Mouse (Mus musculus): ENCODE measurements around the gene Bcl10. TPM values are rescaled to one million over a fixed set of nuclear protein-coding genes. Genes with fewer than 3 reads are reported as not detected.
A peak's percentile ranks its signal among the peaks of the same experiment; 100 is the strongest.
"Not testable (repeated sequence)": the region's sequence is repeated elsewhere in the genome, so short reads cannot be mapped to it uniquely, and the experiment has no call there.

Bcl10 gene
- polyA plus RNA-seq (2011; ENCODE audit: insufficient read depth, insufficient read length, low replicate concordance, missing spikeins), result 8.8 and 14.2 TPM in 2 replicates

DNA sequence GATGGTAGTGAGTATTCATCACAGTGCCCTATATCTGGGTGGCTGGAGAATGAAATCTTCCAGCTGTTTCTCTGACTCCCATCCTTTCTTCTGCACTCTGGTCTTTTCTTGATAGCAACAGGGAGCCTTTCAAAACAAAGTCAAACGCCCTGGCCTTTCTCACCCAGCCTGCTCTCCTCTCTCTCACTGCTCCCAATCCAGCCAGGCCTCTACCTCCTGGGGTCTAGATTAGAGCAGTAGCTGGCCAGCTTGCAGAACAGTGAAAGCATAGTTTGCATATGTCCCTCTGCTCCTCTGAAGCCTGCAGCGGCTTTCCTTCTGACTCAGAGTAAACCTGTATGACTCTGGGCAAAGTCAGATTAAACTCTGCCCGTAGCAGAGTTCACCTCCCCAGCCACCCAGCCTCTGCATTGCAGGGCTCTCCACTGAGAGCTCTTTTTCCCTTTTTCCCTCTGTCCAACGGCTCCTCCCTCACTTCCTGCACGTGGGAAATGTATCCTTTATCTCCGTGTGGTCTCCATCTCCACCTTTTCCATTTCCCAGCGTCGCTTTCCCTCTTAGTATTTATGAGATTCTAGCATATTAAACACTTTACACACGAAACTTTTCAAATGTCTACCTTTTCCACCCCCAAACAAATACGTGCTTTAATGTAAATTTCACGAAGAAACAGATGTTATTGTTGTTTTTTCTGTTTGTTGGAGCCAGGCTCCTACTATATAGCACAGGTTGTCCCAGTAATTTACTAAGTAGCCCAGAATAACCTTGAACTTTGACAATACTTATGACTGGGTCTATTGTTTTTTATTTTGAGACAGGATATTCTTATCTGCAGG is at the start of gene Bcl10:
Gene Bcl10 (plus strand): TSS at position 786 of the 836 bp plus-strand sequence.
- H3K4me1 ChIP-seq (ENCODE audit: control insufficient read depth, insufficient read depth, low read length), result peaks cover 2% of the 10 kb centered on the region; the same call in 1 of the 2 replicates

DNA sequence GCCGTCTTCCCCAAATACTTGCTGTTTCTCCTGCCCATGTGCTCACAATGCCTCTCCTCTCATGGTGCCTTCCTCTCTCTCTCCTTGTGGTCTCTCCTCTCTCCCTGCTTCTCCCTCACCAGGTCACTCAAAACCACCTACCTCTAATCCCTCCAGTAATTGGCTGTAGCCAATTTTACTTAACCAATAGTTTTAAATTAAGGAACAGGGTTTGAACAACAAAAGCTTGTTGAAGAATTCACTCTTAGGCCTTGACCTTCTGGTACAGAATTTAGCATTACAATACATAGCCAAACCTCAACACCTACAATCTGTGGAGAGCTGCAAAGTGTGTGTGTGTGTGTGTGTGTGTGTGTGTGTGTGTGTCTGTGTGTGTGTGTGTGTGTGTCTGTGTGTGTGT is 49.3 kb upstream of the Bcl10 start:
- Histone ChIP-seq H3K27ac (ENCODE audit: control insufficient read depth, insufficient read depth, low read depth, low read length, poor library complexity) (no peak overlapping the region), H3K4me3 (replicated peaks; ENCODE audit: control insufficient read depth, low read depth, low read length) (no peak overlapping the region), H3K4me1 (ENCODE audit: control insufficient read depth, insufficient read depth, low read length) (no peaks in the 10 kb centered on the region)
- TF ChIP-seq CTCF (IDR thresholded peaks at IDR 0.05; ENCODE audit: control insufficient read depth, insufficient read depth, low read length) (no peak), POLR2A (IDR thresholded peaks at IDR 0.05; ENCODE audit: borderline replicate concordance, control insufficient read depth, low read depth, low read length) (no peak)
- WGBS, result 92% methylated on average over 1 of the region's 1 CpGs

More for the DNA sequence above, at the start of gene Bcl10:
- Histone ChIP-seq H3K27ac (ENCODE audit: control insufficient read depth, insufficient read depth, low read depth, low read length, poor library complexity) (peak within 1 kb of the TSS; percentile 39; the same call in 1 of the 2 replicates), H3K4me3 (replicated peaks; ENCODE audit: control insufficient read depth, low read depth, low read length) (peak within 1 kb of the TSS; percentile 62)
- TF ChIP-seq POLR2A (IDR thresholded peaks at IDR 0.05; ENCODE audit: borderline replicate concordance, control insufficient read depth, low read depth, low read length) (no peak), CTCF (IDR thresholded peaks at IDR 0.05; ENCODE audit: control insufficient read depth, insufficient read depth, low read length) (no peak)
- WGBS, result 78% methylated on average over 11 of the region's 11 CpGs

DNA sequence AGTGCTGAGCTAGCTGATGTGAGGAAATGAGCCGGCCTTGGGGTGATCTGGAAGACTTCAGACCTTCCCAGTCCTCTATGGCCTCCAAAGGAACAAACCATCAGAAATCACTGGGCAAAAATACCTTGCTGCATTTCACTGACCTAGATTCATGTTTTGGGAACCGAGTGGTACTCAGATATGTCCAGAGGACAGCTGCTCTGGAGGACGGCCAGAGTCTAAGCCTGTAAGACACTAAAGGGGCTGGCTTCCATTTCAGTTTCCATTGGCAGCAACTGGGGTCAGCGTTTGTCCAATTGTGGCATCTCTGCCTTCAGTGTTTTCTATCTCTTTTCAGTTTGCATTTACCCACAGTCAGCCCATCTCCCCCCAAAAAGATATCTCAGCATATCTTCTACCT is 48.5 kb upstream of the Bcl10 start:
- 83% methylated on average over 4 of the region's 4 CpGs for WGBS
- H3K27ac ChIP-seq (ENCODE audit: control insufficient read depth, insufficient read depth, low read depth, low read length, poor library complexity), result no peak overlapping the region
- no peak overlapping the region for H3K4me3 ChIP-seq (replicated peaks; ENCODE audit: control insufficient read depth, low read depth, low read length)
- H3K4me1 ChIP-seq (ENCODE audit: control insufficient read depth, insufficient read depth, low read length), result no peaks in the 10 kb centered on the region
- TF ChIP-seq POLR2A (IDR thresholded peaks at IDR 0.05; ENCODE audit: borderline replicate concordance, control insufficient read depth, low read depth, low read length) (no peak), CTCF (IDR thresholded peaks at IDR 0.05; ENCODE audit: control insufficient read depth, insufficient read depth, low read length) (no peak)

DNA sequence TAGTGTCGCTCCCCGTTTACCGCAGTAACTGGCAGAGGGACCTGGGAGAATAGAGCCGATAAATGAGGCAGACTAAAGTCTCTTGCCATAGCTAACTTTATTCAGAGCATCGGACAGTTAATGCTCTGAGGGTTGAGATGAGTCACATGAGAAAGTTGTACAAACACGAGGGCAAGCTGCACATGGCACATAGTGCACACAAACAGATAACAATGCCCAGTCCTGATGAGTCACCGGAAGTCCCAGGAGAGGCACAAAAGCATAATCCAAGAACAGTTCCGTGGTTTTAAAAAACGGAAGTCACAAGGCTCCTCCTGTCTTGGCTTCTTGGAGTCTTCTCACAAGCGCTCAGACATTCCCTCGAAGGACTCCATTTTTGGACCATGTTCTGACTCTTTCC is 46.5 kb upstream of the Bcl10 start:
- Histone ChIP-seq H3K4me1 (ENCODE audit: control insufficient read depth, insufficient read depth, low read length) (no peaks in the 10 kb centered on the region), H3K27ac (ENCODE audit: control insufficient read depth, insufficient read depth, low read depth, low read length, poor library complexity) (no peak overlapping the region), H3K4me3 (replicated peaks; ENCODE audit: control insufficient read depth, low read depth, low read length) (no peak overlapping the region)
- TF ChIP-seq CTCF (IDR thresholded peaks at IDR 0.05; ENCODE audit: control insufficient read depth, insufficient read depth, low read length) (no peak), POLR2A (IDR thresholded peaks at IDR 0.05; ENCODE audit: borderline replicate concordance, control insufficient read depth, low read depth, low read length) (no peak)
- WGBS, result 67% methylated on average over 11 of the region's 11 CpGs

DNA sequence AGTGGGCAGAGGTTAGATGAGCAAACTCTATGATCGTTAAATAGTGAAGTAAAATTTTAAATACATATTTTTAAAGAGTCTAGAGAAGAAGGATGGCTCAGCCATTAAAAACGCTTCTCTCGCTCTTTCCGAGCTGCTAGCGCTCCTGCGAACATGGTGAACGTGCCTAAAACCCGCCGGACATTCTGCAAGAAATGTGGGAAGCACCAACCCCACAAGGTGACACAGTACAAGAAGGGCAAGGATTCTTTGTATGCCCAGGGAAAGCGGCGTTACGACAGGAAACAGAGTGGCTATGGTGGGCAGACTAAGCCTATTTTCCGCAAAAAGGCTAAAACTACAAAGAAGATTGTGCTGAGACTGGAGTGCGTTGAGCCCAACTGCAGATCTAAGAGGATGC is 43.7 kb upstream of the Bcl10 start:
- not testable (repeated sequence) for H3K4me3 ChIP-seq (replicated peaks; ENCODE audit: control insufficient read depth, low read depth, low read length); H3K27ac ChIP-seq (ENCODE audit: control insufficient read depth, insufficient read depth, low read depth, low read length, poor library complexity); H3K4me1 ChIP-seq (ENCODE audit: control insufficient read depth, insufficient read depth, low read length)
- WGBS, result 91% methylated on average over 14 of the region's 14 CpGs

DNA sequence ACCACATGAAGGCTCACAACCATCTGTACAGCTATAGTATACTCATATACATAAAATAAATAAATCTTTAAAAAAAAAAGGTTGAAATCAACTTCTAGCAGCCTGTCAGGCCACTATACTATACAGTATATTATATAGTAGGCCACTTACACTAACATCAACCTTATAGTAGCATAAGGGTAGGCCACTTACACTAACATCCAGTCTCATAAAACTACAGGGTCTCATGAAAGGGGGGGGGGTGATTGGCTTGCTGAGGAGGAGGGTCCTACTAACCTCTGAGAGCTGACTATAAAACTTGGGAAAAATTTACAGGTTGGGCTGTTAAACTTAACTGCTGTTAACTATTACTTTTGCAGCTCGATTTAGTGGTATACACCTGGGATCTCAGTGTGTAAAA is 42.3 kb upstream of the Bcl10 start:
- TF ChIP-seq POLR2A (IDR thresholded peaks at IDR 0.05; ENCODE audit: borderline replicate concordance, control insufficient read depth, low read depth, low read length), result no peak
- TF ChIP-seq CTCF (IDR thresholded peaks at IDR 0.05; ENCODE audit: control insufficient read depth, insufficient read depth, low read length), result no peak
- 71% methylated on average over 1 of the region's 1 CpGs for WGBS
- H3K4me3 ChIP-seq (replicated peaks; ENCODE audit: control insufficient read depth, low read depth, low read length), result no peak overlapping the region
- H3K4me1 ChIP-seq (ENCODE audit: control insufficient read depth, insufficient read depth, low read length), result no peaks in the 10 kb centered on the region
- H3K27ac ChIP-seq (ENCODE audit: control insufficient read depth, insufficient read depth, low read depth, low read length, poor library complexity), result no peak overlapping the region

DNA sequence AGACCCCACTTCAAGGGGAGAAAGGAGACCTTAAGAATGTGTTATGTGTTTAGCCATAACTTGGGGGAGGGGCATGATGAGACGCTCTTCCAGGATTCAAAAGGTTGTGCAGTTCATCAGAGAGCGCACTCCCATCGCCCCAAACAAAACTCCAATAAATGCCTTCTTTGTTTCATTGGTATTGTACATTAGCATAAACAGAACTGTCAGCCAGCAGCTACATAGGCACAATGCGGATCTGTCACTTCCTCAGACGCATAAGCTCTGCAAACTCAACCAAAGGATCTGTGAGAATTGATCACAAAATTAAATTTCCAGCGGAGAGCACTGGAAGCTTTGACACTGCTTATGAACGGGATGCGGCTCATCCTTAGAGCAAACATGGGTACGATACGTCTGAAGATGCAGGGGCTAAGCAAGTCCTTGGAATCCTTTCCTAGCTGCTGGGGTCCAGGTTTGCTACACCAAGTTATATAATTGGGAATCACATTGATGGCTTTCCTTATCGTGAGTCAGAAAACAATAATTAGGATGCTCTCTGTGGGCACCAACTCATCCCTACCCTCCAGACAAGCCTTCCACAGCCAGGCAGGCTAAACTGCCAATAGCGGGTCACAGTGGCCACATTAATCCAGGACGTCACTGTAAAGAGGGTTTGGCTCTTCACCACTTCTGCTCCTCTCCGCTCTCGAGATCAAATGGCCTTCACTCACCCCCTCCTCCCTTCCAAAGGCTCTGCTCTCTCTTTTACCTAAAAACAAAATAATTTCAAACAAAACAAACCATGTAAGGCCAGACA is 40.3 kb upstream of the Bcl10 start:
- Histone ChIP-seq H3K27ac (ENCODE audit: control insufficient read depth, insufficient read depth, low read depth, low read length, poor library complexity) (no peak overlapping the region), H3K4me1 (ENCODE audit: control insufficient read depth, insufficient read depth, low read length) (no peaks in the 10 kb centered on the region), H3K4me3 (replicated peaks; ENCODE audit: control insufficient read depth, low read depth, low read length) (no peak overlapping the region)
- TF ChIP-seq POLR2A (IDR thresholded peaks at IDR 0.05; ENCODE audit: borderline replicate concordance, control insufficient read depth, low read depth, low read length), result no peak
- TF ChIP-seq CTCF (IDR thresholded peaks at IDR 0.05; ENCODE audit: control insufficient read depth, insufficient read depth, low read length), result no peak
- WGBS, result 83% methylated on average over 15 of the region's 15 CpGs

DNA sequence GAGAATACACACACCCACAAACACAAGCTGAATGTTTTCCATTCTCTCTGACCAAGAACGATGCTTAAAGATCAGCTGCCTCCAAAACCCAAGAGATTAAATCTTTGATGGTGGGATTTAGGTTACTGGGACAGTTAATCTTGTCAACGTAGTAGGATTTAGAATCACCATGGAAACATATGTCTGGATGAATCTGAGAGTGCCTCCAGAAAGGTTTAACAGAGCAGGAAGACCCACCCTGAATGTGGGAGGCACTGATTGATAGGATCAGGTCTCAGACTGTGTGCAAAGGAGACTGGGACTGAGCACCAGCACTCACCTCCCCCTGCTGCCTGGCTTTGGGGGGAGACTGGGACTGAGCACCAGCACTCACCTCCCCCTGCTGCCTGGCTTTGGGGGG is 39.4 kb upstream of the Bcl10 start:
- TF ChIP-seq CTCF (IDR thresholded peaks at IDR 0.05; ENCODE audit: control insufficient read depth, insufficient read depth, low read length) (no peak), POLR2A (IDR thresholded peaks at IDR 0.05; ENCODE audit: borderline replicate concordance, control insufficient read depth, low read depth, low read length) (no peak)
- WGBS, result 36% methylated on average over 2 of the region's 2 CpGs
- no peak overlapping the region for H3K4me3 ChIP-seq (replicated peaks; ENCODE audit: control insufficient read depth, low read depth, low read length)

More for the DNA sequence above, 39.4 kb upstream of the Bcl10 start:
- Histone ChIP-seq H3K27ac (ENCODE audit: control insufficient read depth, insufficient read depth, low read depth, low read length, poor library complexity) (no peak overlapping the region), H3K4me1 (ENCODE audit: control insufficient read depth, insufficient read depth, low read length) (no peaks in the 10 kb centered on the region)
